Mouse (Mus musculus): ENCODE data around the gene Mrpl18.

Mrpl18 gene

DNA sequence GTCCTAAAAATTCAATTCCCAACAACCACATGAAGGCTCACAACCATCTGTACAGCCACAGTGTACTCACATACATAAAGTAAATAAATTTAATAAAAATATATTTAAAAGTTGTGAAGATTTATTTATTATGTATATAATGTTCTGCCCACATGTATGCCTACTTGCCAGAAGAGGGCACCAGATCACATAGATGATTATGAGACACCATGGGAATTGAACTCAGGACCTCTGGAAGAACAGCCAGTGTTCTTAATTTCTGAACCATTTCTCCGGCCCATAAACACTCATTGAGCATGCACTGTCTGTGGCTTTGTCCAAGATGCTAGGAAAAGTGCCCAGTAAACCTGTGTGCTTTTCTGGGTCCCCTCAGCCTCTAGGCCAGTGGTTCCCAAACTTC is 34.9 kb downstream of the Mrpl18 start:
- no peak for TF ChIP-seq GATA4 (IDR thresholded peaks at IDR 0.05; ENCODE audit: insufficient replicate concordance, low read length)

DNA sequence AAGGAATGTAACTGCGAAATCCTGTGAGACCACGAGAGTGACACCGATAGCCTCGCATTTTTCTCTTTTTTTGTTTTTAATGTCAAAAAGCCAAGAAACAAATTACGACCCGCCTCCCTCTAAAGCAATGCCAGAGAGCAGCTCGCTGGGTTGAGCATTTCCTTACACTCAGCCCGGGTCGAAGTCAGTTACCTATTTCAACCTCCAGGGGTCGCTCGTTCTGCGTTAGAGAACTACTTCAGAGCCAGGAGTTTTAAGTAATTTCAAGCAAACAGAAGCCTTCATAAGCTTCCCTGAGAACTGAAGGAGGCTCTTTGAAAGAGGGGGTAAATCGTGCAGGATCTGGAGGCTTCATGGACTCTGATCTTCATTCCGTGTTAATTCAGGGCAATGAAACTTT is 36.0 kb downstream of the Mrpl18 start:
- no peak for TF ChIP-seq GATA4 (IDR thresholded peaks at IDR 0.05; ENCODE audit: insufficient replicate concordance, low read length)

- TF ChIP-seq GATA4 (IDR thresholded peaks at IDR 0.05; ENCODE audit: insufficient replicate concordance, low read length) = no peak
Measured at GRCm38 (mm10) chr17:12875734-12876133, 40.4 kb downstream of the Mrpl18 start, which contains the start of gene Mrgprh. Gene Mrgprh, plus strand, starts transcription at chr17:12876034.

DNA sequence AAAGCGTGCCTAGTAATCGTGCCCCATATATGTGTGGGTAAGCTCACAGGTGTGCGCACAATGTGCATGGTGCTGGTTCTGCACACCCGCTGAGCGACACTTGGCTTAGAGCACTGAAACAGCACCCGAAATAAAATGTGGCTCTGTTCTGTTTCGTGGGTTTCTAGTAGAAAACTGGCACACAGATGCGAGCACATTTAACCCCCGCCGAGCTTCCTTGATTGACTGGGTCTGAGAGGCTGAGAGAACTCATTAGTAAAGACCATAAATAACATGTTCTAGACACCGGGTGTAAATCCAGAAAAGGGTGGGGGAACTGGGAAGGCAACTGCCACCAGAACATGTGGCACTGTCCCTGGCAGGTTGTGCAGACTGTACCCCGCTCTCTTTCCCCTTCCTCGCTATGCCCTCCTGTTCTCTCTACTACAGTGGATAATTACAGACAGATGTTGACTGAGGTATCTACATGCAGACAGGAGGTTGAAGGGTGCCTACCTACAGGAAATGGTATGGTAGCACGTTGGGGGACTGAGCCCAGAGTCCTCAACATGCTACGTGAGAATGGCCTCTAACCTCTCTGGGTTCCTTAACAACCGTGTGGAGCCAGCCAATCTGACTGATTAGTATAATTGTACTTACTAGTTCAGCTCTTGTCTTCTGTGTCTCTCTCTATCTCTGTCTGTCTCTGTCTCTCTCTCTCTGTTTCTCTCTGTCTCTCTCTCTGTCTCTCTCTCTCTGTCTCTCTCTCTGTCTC is 43.7 kb downstream of the Mrpl18 start:
- TF ChIP-seq GATA4 (IDR thresholded peaks at IDR 0.05; ENCODE audit: insufficient replicate concordance, low read length) = no peak

GRCm38 (mm10) chr17:12868640-12869039 is 47.5 kb downstream of the Mrpl18 start:
- TF ChIP-seq GATA4 (IDR thresholded peaks at IDR 0.05; ENCODE audit: insufficient replicate concordance, low read length) = no peak

DNA sequence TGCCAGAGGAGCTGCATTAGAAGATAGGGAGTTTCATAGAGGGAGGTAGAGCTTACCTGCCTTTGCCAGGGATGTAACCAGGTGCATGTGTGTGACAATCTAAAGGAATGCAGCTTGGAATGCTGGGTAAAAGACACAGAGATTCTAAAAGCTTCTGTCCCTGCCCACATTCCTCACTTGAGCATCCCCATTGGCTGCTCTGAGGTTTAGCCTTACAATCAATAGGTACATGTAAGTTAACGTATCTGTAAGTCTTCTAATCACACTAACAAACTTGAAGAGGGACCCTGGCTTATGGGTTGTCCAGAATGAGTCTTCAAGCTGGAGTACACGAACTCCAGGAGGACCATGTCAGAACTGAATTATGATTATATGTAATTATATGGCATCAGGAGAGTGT is 48.1 kb downstream of the Mrpl18 start, which contains the start of gene Mas1:
Gene Mas1 (minus strand): TSS at position 101 of the 400 bp plus-strand sequence.
- TF ChIP-seq GATA4 (IDR thresholded peaks at IDR 0.05; ENCODE audit: insufficient replicate concordance, low read length) = no peak

DNA sequence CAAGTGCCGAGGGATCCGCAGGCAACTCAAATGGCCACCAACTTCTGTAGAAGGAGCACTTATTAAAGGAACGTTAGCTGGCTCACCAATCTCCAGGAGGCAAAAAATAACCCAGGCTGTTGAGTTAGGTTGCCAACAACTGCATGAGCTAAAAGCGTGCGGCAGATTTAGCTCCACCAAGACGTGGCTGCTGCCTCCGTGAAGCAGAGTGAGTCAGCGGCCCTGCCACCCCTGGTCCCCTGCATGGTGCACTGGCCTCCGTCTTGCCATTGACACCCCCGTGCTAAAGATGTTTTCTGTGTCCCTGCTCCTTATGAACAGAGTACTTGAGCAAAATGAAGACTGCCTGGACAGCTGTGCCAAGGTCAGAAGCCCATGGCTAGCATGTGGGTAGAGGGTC is 49.3 kb downstream of the Mrpl18 start:
- no peak for TF ChIP-seq GATA4 (IDR thresholded peaks at IDR 0.05; ENCODE audit: insufficient replicate concordance, low read length)

DNA sequence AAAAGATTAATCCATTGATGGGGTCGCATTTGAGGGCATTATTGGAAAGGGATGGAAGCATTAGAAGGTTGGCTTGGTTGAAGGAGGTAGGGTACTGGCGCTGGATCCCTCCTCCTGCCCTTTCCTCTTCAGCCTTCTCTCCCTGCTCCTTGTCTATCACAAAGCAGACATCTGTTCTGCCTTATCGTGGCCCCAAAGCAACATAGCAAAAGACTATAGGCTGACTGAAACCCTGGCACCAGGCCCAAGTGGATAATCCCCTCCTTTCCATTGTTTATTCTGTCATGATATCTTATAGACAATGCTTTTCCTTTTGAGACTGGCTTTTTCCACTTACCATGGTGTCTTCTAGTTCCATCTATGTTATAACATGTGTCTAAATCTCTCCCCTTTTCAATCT is 50.7 kb downstream of the Mrpl18 start:
- TF ChIP-seq GATA4 (IDR thresholded peaks at IDR 0.05; ENCODE audit: insufficient replicate concordance, low read length) = no peak

- TF ChIP-seq GATA4 (IDR thresholded peaks at IDR 0.05; ENCODE audit: insufficient replicate concordance, low read length) = no peak
Measured at GRCm38 (mm10) chr17:12864111-12864510, 52.0 kb downstream of the Mrpl18 start.
